Mouse (Mus musculus) urinary bladder, postnatal 36 days (tissue): ENCODE data around the gene Faap100.
A peak's percentile ranks its signal among the peaks of the same experiment; 100 is the strongest.
"Not testable (repeated sequence)": the region's sequence is repeated elsewhere in the genome, so short reads cannot be mapped to it uniquely, and the experiment has no call there.

Source experiments
- DNase-seq, 2 experiments: peaks; one replicate each; pipeline ENCODE4 v3.0.0; 2022; ENCODE audit warnings: low spot score in 2 of 2, mixed read lengths in 1 of 2

The Faap100 gene

DNA sequence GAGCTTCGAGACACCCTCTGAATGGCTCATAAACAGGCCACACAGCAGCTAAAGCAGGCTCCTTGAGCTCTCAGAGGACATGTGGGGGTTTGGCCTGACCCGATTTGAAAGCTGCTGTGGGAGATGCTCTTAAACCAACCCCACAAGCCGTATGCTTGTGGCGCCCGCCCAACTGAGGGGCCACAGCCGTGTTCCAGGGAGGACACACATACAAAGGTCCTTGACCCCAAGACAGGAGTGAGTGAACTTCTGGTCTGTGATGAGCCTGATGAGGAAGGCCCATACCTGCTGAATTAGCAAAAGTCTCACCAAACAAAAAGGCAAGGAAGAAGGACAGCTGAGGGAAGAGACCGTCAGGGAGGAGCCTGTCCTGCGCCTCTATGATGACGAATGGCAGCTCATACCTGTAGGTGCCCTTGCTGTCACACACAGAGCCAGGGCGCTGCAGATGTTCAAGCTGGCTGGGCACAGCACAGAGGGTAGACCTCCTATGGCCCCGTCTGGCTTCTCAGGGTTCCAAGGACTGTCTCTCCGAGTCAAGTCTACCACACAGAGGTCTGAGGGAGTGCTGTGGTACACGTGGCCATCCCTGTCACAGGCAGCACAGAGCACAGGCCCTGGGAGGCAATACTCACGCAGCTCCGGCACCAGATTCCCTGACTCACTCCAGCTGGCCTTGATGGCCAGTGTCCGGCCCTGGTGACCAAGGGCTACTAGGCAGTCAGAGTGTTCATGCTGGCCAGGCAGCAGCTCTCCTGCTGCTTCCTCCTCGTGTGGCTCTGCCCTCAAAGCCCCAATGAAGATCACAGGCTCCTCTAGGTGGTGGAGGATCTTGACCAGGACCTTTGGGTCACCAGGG is 2.0 kb downstream of the Faap100 start:
- no peak for DNase-seq

DNA sequence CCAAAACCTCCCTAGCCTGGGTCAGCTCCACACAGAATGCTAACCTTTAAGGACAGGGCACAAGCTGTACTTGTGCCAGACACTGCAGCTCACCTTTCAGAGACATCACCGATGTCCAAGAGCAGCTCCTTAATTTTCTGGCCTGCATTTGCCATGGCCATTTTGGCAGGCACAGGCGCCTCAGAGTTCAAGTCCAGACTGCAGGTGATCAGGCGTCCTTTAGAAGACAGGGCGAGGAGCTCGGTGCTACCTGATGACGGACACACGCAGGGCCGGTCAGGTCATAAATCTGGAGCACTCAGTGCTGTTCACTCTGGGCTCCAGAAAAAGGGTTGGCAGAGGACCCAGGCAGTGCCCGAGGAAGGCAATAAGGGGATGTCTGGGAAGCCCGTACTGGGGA is 3.2 kb downstream of the Faap100 start:
- no peak for DNase-seq

DNA sequence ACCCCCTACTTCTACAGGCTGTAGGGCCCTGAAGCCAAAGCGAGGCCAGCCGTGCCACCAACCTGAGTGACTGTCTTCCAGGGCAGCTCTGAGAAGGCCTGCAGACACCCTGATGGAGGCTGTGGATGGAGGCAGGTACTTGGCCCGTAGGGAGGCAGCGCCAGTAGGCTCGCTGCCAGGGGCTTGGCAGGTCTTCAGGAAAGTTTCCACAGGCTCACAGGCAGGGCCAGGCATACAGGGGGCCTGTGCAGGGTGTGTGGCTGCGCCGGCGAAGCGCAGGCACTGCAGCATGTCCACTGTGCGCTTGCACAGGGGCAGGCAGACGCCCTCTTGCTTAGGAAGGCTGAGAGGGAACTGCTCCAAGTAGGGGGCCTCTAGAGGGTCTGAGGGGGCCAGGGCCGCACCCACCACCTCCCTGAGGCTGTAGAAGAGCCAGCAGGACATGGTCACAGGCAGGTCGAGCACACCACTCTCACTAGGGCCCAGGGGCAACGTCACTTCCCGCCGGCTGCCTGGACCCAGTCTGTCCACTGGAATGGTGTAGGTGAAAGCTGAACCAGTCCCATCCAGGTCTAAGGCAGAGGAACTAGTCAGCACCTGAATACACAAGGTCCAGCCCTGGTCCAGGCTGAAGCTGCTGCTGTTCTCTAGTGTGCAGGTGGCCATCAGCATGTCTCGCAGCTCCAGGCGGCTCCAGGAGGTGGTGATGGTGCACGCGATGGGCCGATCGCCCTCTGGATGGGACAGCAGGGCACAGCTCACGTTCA is 4.6 kb downstream of the Faap100 start:
- peak in 1 of 2 experiments; percentile 65 for DNase-seq

DNA sequence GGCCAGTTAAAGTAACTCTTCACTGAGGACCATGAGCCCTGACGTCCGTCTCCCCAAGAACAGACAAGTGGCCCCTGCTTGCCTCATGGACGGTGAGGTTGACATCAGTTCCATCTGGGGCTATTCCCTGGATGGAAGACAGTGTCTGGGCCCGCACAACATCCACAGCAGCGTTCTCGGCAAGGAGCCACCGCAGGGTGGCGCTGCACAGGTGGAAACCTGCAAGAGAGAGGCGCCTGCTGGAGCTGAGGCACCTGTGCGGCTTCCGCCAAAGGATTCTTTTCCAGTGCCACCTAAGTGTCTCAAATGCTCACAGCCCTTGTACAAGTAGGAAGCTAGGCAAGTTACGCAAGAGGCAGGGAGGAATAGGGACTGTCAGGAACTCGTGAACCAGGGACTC is 5.5 kb downstream of the Faap100 start:
- no peak for DNase-seq

DNA sequence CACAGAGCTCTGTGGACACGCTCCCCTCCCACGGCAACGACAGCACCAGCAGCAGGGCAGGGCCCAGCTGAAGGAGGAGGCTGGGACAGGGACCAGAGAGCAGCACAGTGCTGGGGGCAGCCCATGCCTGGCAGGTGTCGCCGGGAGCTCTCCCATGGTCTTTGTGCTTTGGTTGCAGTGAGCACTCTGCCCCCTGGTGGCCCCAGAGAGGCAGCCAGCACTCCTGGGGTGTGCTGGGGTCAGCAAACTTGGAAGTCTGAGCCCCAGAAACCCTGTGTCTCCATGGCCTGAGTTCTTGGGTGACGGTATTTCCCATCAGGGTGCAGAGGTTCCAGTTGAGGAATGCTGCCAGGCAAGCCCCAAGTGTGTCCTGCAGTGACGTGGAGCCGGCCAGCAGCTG is 8.9 kb downstream of the Faap100 start:
- peak; percentile 35 to 64 for DNase-seq

DNA sequence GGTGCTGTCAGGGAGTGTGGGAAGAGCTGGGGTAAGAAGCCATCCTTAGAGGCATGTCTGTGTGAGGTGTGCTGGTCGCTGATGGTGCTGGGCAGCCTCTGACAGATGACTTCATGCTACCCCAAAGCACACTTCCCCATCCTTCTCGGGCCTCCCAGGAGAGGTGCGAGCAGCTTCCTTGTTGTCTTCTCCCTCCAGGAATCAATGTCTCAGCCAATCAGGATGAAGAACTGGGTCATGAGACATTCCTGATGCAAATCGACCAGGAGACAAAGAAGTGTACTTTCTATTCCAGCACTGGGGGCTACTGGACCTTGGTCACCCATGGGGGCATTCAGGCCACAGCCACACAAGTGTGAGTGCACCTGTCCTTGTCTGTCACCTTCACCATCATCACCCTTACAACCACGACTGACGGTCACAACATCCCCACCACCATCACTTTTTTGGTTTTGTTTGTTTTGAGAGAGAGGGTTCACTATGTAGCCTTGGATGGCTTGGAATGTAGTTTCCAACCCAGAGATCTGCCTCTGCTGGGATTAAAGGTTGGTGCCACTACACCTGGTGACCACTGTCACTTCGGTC is 12.0 kb downstream of the Faap100 start:
- no peak for DNase-seq

DNA sequence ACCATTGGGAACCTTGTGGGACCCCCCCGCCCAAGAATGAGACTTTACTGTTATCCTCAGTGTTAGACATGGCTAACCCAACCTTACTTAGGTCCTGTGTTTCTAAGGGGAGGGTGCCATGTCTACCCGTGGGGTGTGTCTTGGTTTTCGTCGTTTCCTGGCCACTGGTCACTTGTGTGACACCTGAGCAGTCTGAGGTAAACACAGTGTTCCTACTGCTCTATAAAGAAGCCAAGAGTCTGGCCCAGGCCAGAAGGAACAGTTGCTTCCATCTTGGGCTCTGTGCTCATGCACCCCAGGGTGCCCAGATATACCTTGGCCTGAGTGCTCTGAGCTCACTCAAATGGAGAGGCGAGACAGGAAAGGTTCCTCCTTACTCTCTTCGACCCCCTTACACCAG is 15.7 kb downstream of the Faap100 start:
- DNase-seq = no peak

DNA sequence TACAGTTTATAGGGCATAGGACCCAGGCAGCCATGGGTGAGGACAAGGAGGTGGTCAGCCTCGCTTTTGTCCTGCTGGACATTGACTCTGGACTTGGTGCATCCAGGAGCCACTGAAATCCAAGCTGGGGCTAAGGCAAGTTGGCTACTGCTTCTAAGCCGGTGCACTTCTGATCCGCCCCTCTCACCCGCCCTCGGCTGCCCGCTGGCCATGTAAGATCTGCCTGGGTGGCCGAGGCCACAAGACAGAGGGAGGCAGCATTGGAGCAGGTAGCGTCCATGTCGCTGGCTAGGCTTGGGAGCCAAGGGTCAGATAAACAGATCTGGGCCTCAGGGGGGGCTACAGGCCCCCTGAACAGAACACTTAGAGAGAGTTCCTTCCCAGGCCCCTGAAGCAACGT is 17.3 kb downstream of the Faap100 start, which contains the start of gene Fscn2:
Fscn2 (plus strand) TSS at position 240 of the 400 bp plus-strand sequence.
- DNase-seq = no peak

DNA sequence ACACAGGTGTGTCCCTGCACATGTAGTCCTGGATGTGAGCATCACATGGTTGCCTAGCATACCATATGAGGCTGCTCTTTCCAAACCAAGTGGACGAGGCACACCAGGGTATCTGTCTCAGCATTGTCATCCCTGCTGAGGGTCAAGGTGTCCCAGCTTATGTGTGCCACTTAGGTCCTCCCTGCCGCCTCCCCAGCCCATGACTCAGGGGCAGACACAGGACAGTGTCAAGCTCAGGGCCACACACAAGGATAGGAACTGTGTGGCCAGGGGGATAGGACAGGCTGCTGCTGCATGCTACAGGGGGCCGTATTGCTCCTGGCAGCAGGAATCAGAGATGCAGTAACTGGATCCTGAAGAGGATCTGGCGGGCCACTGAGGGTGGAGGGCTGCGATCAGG is 17.8 kb downstream of the Faap100 start:
- DNase-seq = no peak

DNA sequence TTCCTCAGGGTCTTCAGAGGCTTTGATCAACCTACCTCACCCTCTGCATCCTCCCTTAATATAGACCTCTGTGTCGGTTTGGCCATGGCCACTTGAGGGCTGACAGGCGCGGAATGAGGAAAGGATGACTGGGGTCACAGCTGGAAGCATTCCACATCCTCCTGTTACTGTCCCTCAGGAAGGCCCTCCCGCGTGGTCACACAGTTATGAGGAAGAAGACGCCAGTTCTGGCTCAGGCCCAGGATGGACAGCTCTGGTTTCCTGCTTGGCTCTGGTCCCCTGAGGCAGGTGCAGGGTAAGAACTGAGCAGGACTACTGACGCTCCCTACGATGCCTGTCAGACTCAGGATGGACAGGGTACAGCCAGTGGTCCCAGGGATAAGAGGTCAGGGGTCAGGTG is 18.5 kb downstream of the Faap100 start:
- no peak for DNase-seq

DNA sequence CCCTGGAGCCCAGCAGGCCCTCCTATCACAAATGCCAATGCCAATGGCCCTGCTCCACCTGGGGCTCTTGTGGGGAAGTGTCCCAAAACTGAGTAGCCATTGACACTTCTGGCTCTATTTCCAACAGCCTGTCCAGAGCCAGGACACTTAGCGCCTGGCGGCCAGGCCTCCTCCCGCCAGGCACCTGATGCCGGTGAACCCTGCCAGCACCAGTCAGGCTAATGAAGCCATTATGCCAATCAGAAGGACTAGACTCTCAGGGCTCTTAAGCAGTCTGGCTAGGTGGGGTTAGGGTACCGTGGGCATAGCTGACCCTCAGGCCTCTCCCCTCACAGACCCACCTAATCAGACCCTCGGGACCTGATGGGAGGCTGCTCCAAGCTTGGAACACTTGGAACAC is 19.2 kb downstream of the Faap100 start:
- no peak for DNase-seq

DNA sequence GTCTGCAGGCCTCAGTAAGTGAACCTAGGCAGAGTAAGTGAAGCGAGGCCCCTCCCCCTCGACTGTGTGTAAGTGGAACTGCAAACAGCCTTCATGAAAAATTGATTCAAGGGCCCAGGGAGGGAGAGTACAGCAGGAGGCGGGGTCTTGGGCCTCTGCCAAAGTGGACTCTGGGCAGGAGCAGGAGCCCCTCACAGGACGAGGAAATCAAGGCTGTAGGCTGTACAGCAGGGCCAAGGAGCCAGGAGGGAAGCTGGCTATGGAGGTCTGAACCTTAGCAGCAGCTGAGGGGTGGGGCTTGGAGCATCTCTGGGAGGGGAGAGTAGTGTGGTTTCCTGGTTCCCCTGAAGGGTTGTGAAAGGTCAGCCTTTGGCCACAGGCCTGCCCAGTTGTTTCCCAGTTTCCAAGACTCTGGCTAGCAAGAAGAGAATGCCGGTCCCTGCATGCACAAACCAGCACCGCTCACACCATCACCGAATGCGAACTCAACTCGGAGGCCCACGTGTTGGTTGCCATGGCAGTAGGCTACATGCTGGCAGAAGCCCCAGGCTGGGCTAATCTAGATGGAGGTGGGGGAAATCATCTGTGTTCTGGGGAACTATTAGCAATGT is 20.7 kb downstream of the Faap100 start:
- DNase-seq = peak in 1 of 2 experiments; percentile 56

DNA sequence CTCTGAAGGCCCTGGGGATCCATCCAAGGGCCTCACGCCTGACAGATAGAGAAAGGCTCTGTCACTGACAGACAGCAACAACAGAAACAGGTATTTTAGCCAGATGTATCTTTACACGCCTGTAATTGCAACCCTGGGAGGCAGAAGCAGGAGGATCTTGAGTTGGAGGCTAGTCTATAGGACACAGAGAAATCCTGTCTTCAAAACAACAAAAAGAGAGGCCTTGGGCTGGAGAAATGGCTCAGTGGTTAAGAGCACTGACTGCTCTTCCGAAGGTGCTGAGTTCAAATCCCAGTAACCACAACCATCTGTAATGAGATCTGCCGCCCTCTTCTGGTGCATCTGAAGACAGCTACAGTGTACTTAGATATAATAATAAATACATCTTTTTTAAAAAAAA is 21.7 kb downstream of the Faap100 start:
- DNase-seq = no peak

DNA sequence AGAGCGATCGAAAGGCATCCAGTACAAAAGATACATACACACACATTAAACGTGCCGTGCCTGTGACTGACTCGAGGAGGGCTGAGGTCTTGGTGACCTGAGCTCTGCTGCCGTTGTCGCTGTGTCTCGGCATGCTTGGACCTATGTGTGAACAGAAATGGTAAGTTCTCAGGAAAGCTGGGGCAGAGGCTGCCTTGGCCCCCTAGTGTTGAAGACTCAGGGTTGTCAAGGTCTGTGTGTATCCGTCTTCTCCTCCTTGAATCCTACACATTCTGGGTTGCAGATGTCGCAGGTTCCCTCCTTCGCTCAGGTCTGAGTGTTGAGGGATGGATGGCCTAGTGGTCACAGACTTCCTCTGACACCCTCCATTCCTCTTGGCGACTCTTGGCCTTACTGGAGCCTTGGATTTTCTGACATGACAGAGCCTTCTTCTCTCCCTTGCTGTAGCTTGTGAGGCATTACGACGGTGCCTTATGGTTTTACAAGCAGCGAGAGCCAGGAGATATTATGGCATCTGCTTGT is 22.2 kb downstream of the Faap100 start:
- no peak for DNase-seq

DNA sequence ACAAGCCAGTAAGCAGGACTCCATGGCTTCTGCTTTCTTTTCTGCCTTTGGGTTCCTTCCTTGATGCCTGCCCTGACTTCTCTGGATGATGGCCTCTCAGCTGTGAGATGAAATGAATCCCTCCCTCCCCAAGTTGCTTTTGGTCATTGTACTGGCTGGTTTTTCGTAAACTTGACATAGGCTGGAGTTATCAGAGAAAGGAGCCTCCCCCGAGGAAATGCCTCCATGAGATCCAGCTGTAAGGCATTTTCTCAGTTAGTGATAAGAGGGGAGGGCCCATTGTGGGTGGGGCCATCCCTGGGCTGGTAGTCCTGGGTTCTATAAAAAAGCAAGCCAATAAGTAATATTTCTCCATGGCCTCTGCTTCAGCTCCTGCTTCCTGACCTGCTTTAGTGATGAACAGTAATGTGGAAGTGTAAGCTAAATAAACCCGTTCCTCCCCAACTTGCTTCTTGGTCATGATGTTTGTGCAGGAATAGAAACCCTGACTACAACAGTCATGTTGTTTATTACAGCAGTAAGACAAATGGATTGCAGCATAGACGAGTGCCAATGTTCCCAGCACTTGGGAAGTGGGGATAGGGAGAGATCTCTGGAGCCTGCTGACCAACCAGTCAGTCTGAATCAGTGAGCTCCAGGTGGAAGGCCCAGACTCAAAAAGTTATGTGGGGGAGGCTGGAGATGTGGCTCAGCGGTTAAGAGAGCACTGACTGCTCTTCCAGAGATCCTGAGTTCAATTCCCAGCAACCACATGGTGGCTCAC is 23.1 kb downstream of the Faap100 start:
- DNase-seq = no peak

DNA sequence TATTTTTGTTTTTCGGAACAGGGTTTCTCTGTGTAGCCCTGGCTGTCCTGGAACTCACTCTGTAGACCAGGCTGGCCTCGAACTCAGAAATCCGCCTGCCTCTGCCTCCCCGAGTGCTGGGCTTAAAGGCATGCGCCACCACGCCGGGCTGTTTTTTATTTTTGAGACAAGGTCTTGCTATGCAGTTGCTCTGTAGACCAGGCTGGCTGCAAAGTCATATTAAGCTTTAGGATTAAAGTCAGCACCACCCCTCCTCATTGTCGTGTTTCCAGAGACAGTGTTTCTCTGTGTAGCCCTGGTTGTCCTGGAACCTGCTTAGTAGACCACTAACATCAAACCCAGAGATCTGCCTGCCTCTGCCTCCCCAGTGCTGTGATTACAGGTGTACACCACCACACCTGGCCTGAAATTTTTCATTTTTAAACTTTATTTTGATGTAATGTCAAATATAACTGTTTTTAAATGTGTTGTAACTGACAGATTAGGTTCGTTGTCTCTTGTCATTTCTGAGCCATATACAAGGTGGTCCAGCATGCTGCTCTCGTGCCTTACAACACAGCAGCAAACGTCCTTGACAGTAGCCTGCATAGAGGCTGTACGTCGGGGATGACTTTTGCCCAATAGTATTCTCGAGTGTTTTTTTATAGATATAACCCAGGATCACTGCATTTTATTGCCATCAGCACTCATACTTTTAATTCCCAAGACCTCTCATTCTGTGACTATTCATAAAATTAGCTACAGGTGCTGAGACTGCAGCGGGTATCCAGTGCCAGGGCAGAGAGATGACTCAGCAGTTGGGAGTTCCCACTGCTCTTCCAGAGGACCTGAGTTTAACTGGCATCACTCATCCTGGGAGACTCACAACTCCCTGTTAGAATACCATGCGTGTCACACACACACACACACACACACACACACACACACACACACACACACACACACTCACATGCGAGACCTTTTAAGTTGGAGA is 24.0 kb downstream of the Faap100 start:
- DNase-seq = no peak

DNA sequence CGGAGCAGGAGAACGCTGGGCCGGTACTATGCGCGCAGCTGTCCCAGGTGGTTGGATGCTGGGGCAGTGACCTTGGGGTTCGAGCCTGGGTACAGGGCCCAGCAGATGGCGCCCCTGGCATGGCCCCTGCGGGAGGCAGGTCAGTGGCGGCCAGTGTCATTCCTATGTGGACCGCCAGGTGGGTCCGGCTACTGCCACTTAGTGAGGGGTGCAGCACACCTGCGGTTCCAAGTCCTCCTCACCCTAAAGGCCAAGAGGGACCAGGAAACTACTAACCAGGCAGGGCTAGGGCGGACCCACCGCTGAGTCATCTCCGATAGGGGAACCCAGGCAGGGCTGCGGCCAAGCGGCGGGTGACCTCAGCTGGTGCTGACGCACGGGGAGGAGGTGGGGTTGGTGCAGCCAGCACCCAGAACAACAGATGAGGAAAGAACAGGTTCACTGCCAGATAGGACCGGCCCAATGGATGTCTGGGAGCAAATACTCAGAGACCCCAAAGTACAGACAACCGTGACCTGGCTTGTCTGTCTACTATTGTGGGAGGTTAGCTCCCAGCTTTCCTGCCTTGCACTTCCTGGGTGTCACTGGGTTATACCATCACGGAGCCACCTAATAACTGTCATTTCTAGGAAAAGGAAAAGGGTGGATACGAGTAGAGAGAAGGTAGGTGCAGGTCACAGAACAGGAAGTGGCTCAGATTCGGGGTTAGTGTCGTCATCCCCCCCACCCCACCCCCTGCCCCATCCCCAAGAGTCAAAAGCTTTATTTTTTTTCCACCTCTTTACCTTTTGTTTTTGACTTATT is 24.9 kb downstream of the Faap100 start:
- DNase-seq = peak; percentile 89 to 93

DNA sequence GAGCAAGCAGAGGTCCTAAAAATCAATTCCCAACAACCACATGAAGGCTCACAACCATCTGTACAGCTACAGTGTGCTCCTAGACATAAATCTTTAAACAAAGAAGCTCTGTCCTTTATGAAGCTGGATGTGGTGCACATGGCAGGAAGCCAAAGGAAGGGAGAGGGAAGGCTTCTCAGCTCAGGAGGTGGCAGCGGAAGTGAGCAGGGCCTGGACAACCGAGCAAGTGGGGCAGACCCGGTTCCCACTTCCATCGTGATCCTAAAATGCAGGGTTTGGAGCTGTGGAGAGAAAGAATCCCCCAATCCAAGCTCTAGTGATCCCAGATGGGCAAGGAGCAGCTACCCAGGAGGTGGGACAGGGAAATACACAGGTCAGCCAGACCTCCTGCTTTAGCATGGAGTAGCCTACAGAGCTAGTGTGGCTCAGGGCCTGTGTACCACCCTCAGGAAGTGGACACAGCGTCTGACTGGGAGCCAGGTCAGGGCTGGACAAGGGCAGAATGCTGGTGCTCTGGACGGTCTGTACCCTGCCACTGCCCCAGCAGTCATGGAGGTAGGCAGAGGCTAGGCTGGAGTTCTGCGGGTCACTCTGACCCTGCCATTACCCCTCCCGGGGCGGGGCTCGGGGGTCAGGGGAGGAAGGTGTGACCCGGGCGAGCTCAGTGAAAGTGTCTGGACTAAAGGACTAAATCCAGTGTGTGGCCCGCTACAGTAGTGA is 25.8 kb downstream of the Faap100 start:
- DNase-seq = peak in 1 of 2 experiments; percentile 30

DNA sequence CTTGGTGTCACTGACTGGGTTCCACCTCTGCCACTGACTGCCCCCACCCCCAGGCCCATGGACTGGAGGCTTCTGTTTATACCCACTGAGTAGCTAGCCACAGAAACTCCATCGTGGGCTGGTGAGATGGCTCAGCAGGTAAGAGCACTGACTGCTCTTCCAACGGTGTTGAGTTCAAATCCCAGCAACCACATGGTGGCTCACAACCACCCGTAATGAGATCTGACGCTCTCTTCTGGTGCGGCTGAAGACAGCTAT is 26.5 kb downstream of the Faap100 start:
- not testable (repeated sequence) for DNase-seq
